Mouse (Mus musculus) kidney, adult 2 months (tissue): ENCODE data around the gene Alk. TPM values are rescaled to one million over a fixed set of nuclear protein-coding genes. Genes with fewer than 3 reads are reported as not detected.

Experiments
- DNase-seq: peaks from one replicate; pipeline ENCODE4 v3.0.0; 2021
- H3K27ac ChIP-seq: fragments of 200-500 bp; 2 replicates; pipeline ENCODE4 v1.5.1; 2012; ENCODE audit warnings: low read depth, low read length, control low read depth, inconsistent platforms; ENCODE audit not compliant: insufficient read depth
- H3K27me3 ChIP-seq: fragments of 200-500 bp; replicated peaks from 2 replicates; pipeline ENCODE4 v1.6.1; 2012; ENCODE audit warnings: mild to moderate bottlenecking, moderate library complexity, low read length, inconsistent platforms; ENCODE audit not compliant: control insufficient read depth, insufficient read depth
- H3K36me3 ChIP-seq: fragments of 200-500 bp; 2 replicates; pipeline ENCODE4 v1.6.1; 2012; ENCODE audit warnings: mild to moderate bottlenecking, moderate library complexity, low read length, inconsistent platforms; ENCODE audit not compliant: control insufficient read depth, insufficient read depth
- H3K4me1 ChIP-seq: fragments of 200-500 bp; 2 replicates; pipeline ENCODE4 v1.6.1; 2011; ENCODE audit warnings: low read length; ENCODE audit not compliant: control insufficient read depth, insufficient read depth
- H3K4me3 ChIP-seq: fragments of 200-500 bp; 2 replicates; pipeline ENCODE4 v1.5.1; 2011; ENCODE audit warnings: mild to moderate bottlenecking, low read depth, low read length, control low read depth; ENCODE audit not compliant: insufficient read depth
- CTCF ChIP-seq: fragments of 200-500 bp; conservative IDR thresholded peaks from 2 replicates; pipeline ENCODE4 v1.5.1; 2011; ENCODE audit warnings: low read depth, mild to moderate bottlenecking, control low read depth, low read length, moderate library complexity, mixed read lengths; ENCODE audit not compliant: insufficient read depth, insufficient read length
- POLR2A ChIP-seq: fragments of 200-500 bp; IDR thresholded peaks from one replicate; pipeline ENCODE4 v1.6.1; 2011; ENCODE audit warnings: low read depth, low read length, control low read depth
- WGBS: fragments of 180-500 bp; shearing (Covaris S2); methylation state at CpG from one replicate; pipeline ENCODE4 v1.1.7; 2018; 5-methylcytosine and 5-hydroxymethylcytosine counted together
- polyA plus RNA-seq: library from polyadenylated mRNA; depleted of rRNA; stranded (reverse); fragments of >200 nt; gene quantifications from 2 replicates; pipeline ENCODE4 v1.2.3, GENCODE M21; 2012

Gene Alk
- polyA plus RNA-seq, 1 experiment: 0.03 TPM

- TF ChIP-seq CTCF: no peak
- TF ChIP-seq POLR2A: no peak
- Histone ChIP-seq H3K4me3 (no peak overlapping the region), H3K27me3 (no peaks in the 10 kb centered on the region), H3K4me1 (no peaks in the 10 kb centered on the region), H3K36me3 (no peaks in the 10 kb centered on the region), H3K27ac (no peak overlapping the region)
- WGBS: 85% methylated on average over 1 of the region's 1 CpGs
- no peak for DNase-seq
Measured at GRCm38 (mm10) chr17:72271640-72272039, 332.8 kb downstream of the Alk start.

GRCm38 (mm10) chr17:72268529-72268928 lies 335.9 kb downstream of the Alk start:
- 79% methylated on average over 5 of the region's 5 CpGs for WGBS
- H3K4me1 ChIP-seq: no peaks in the 10 kb centered on the region
- no peak for DNase-seq

GRCm38 (mm10) chr17:72265171-72266022 lies 339.0 kb downstream of the Alk start:
- no peaks in the 10 kb centered on the region for H3K4me1 ChIP-seq
- WGBS: 90% methylated on average over 9 of the region's 9 CpGs
- no peaks in the 10 kb centered on the region for H3K36me3 ChIP-seq
- H3K4me3 ChIP-seq: no peak overlapping the region
- H3K27me3 ChIP-seq: no peaks in the 10 kb centered on the region
- no peak overlapping the region for H3K27ac ChIP-seq
- TF ChIP-seq CTCF (no peak), POLR2A (no peak)
- DNase-seq: no peak

More at GRCm38 (mm10) chr17:72268529-72268928, 335.9 kb downstream of the Alk start:
- no peak overlapping the region for H3K27ac ChIP-seq
- no peaks in the 10 kb centered on the region for H3K27me3 ChIP-seq
- TF ChIP-seq POLR2A (no peak), CTCF (no peak)
- no peak overlapping the region for H3K4me3 ChIP-seq
- no peaks in the 10 kb centered on the region for H3K36me3 ChIP-seq

GRCm38 (mm10) chr17:72253411-72253810 lies 351.0 kb downstream of the Alk start:
- no peak for TF ChIP-seq CTCF
- TF ChIP-seq POLR2A: no peak
- Histone ChIP-seq H3K4me3 (no peak overlapping the region), H3K27me3 (no peaks in the 10 kb centered on the region), H3K36me3 (no peaks in the 10 kb centered on the region), H3K4me1 (no peaks in the 10 kb centered on the region), H3K27ac (no peak overlapping the region)
- 82% methylated on average over 5 of the region's 5 CpGs for WGBS
- DNase-seq: no peak

- Histone ChIP-seq H3K4me3 (no peak overlapping the region), H3K36me3 (no peaks in the 10 kb centered on the region), H3K27me3 (no peaks in the 10 kb centered on the region), H3K27ac (no peak overlapping the region), H3K4me1 (no peaks in the 10 kb centered on the region)
- 81% methylated on average over 4 of the region's 4 CpGs for WGBS
- no peak for DNase-seq
- TF ChIP-seq CTCF: no peak
- no peak for TF ChIP-seq POLR2A
Measured at GRCm38 (mm10) chr17:72251554-72251953, 352.9 kb downstream of the Alk start.

- Histone ChIP-seq H3K27me3 (no peaks in the 10 kb centered on the region), H3K36me3 (no peaks in the 10 kb centered on the region), H3K4me1 (no peaks in the 10 kb centered on the region), H3K27ac (no peak overlapping the region), H3K4me3 (no peak overlapping the region)
- no peak for DNase-seq
- TF ChIP-seq POLR2A (no peak), CTCF (no peak)
- 67% methylated on average over 7 of the region's 7 CpGs for WGBS
Measured at GRCm38 (mm10) chr17:72250482-72251405, 353.7 kb downstream of the Alk start.

GRCm38 (mm10) chr17:72242036-72242435 lies 362.4 kb downstream of the Alk start:
- peak; percentile 47 for DNase-seq
- no peaks in the 10 kb centered on the region; the same call in 1 of the 2 replicates for H3K27me3 ChIP-seq
- no peak overlapping the region for H3K27ac ChIP-seq
- TF ChIP-seq POLR2A (no peak), CTCF (peak; percentile 86)
- H3K4me1 ChIP-seq: no peaks in the 10 kb centered on the region
- no peaks in the 10 kb centered on the region for H3K36me3 ChIP-seq
- H3K4me3 ChIP-seq: no peak overlapping the region
- 34% methylated on average over 4 of the region's 4 CpGs for WGBS
